Mouse (Mus musculus) embryonic facial prominence, embryonic 14.5 days (tissue): ENCODE measurements at regions not wholly inside any gene's neighbourhood (a gene's known extent, or its start where the extent isn't known, plus 50 kb on each side); places are given as distances from the start of the nearest gene placed in this dataset.

ENCODE experiments used
- ATAC-seq: fragments of 200-750 bp; cut with Nextera tagmentation; 2 replicates; pipeline ENCODE4 v1.8.0; 2017; ENCODE audit warnings: low read depth, moderate number of reproducible peaks, moderate TSS enrichment
- DNase-seq: peaks from one replicate; pipeline ENCODE4 v3.0.0-alpha.2; 2015; ENCODE audit warnings: low spot score
- H3K27ac ChIP-seq: fragments of 300-500 bp; sonication (generic); replicated peaks from 2 replicates; pipeline ENCODE4 v1.5.1; 2014; ENCODE audit warnings: low read depth, mild to moderate bottlenecking, low read length, moderate library complexity
- H3K27me3 ChIP-seq: fragments of 300-500 bp; sonication (generic); replicated peaks from 2 replicates; pipeline ENCODE4 v1.6.1; 2014; ENCODE audit warnings: low read length; ENCODE audit not compliant: control insufficient read depth, insufficient read depth
- H3K36me3 ChIP-seq: fragments of 300-500 bp; sonication (generic); 2 replicates; pipeline ENCODE4 v1.6.1; 2014; ENCODE audit warnings: low read length, mixed read lengths; ENCODE audit not compliant: control insufficient read depth, insufficient read depth
- H3K4me1 ChIP-seq: fragments of 300-500 bp; sonication (generic); 2 replicates; pipeline ENCODE4 v1.6.1; 2014; ENCODE audit warnings: antibody characterized with exemption, low read length; ENCODE audit not compliant: control insufficient read depth, insufficient read depth
- H3K4me2 ChIP-seq: fragments of 300-500 bp; sonication (generic); 2 replicates; pipeline ENCODE4 v1.6.1; 2014; ENCODE audit warnings: low read depth, mild to moderate bottlenecking, low read length, moderate library complexity, mixed read lengths
- H3K4me3 ChIP-seq: fragments of 300-500 bp; sonication (generic); 2 replicates; pipeline ENCODE4 v1.5.1; 2014; ENCODE audit warnings: low read depth, mild to moderate bottlenecking, low read length
- H3K9ac ChIP-seq: fragments of 300-500 bp; sonication (generic); 2 replicates; pipeline ENCODE4 v1.6.1; 2014; ENCODE audit warnings: low read depth, mild to moderate bottlenecking, low read length, moderate library complexity, mixed read lengths
- H3K9me3 ChIP-seq: fragments of 300-500 bp; sonication (generic); 2 replicates; pipeline ENCODE4 v1.6.1; 2016; ENCODE audit warnings: low read length; ENCODE audit not compliant: control insufficient read depth
- WGBS: fragments of 180-500 bp; shearing (Covaris S2); extraction: QIAGEN DNeasy Blood & Tissue Kit; methylation state at CpG from one replicate; pipeline ENCODE4 v1.1.7; 2014; 5-methylcytosine and 5-hydroxymethylcytosine counted together

DNA sequence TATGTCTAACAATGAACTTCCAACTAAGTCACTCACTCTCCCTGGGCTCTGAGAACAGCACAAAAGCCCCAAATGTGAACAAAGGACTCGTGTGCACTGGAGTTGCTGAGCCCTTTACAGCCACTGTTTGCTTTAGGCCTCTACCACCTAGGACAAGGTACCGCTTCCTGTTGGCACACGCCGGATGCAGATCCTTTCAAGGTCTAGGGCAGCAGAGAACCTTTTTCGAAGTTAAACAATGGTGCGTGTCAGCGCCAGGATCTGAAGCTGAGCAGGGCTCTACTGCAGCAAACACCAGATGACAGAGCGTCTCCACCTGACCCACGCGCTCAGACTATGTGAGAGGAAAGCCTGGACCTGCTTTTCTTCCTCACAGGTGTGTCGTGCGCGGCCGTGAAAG, 207.0 kb upstream of the Mkln1 start:
- WGBS, result 86% methylated on average over 14 of the region's 14 CpGs
- no peak overlapping the region for H3K27ac ChIP-seq
- H3K27me3 ChIP-seq, result no peaks in the 10 kb centered on the region
- ATAC-seq, result no peak
- H3K9ac ChIP-seq, result no peak overlapping the region
- no peaks in the 10 kb centered on the region for H3K4me1 ChIP-seq
- DNase-seq, result no peak
- no peak overlapping the region for H3K4me2 ChIP-seq
- H3K4me3 ChIP-seq, result no peak overlapping the region
- no peaks in the 10 kb centered on the region for H3K36me3 ChIP-seq
- no peaks in the 10 kb centered on the region for H3K9me3 ChIP-seq

DNA sequence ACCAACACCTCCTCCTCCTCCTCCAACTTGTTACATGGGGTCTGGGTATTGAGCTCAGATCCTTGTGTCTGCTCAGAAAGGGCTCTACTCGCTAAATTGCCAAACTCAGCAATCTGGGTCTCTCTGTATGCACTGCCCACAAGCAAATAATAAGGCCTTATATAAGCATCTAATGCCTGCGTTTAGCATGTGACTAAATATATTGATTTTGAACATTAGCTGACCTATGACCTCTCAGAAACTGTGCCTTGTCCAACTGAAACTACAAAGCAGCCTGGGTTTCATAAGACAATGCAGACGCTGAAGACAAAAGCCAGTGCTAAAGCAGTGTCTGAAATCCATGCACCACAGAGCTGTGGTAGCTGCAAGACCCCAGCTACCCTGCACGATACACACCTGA, 206.3 kb upstream of the Mkln1 start:
- 85% methylated on average over 4 of the region's 4 CpGs for WGBS
- Histone ChIP-seq H3K9ac (no peak overlapping the region), H3K36me3 (no peaks in the 10 kb centered on the region), H3K4me3 (no peak overlapping the region), H3K27ac (no peak overlapping the region), H3K9me3 (no peaks in the 10 kb centered on the region), H3K4me2 (no peak overlapping the region), H3K4me1 (no peaks in the 10 kb centered on the region), H3K27me3 (no peaks in the 10 kb centered on the region)
- DNase-seq (no peak), ATAC-seq (no peak)

DNA sequence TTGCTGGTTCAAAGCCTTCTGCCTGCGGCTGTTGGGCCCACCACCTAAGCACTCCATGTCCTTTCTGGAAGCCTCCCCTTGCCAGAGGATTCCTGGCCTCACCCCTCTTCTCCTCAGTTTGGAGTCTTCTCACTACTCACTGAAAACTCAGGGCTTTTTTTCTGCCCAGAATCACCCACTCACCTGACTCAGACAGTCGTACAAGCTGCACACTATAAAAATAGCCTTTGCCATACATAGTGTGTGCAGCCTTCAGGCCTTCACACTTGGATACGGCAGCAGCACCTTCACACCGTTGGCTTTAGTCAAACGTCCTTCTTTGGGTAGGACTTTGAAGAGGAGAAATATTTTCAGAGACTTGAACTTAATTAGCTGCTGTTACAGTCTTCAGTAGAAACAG, 205.3 kb upstream of the Mkln1 start:
- DNase-seq (no peak), ATAC-seq (no peak)
- H3K9me3 ChIP-seq, result no peaks in the 10 kb centered on the region
- no peak overlapping the region for H3K4me2 ChIP-seq
- H3K27ac ChIP-seq, result no peak overlapping the region
- no peak overlapping the region for H3K9ac ChIP-seq
- 80% methylated on average over 5 of the region's 5 CpGs for WGBS
- no peaks in the 10 kb centered on the region for H3K27me3 ChIP-seq
- H3K4me1 ChIP-seq, result no peaks in the 10 kb centered on the region
- H3K36me3 ChIP-seq, result no peaks in the 10 kb centered on the region
- no peak overlapping the region for H3K4me3 ChIP-seq

DNA sequence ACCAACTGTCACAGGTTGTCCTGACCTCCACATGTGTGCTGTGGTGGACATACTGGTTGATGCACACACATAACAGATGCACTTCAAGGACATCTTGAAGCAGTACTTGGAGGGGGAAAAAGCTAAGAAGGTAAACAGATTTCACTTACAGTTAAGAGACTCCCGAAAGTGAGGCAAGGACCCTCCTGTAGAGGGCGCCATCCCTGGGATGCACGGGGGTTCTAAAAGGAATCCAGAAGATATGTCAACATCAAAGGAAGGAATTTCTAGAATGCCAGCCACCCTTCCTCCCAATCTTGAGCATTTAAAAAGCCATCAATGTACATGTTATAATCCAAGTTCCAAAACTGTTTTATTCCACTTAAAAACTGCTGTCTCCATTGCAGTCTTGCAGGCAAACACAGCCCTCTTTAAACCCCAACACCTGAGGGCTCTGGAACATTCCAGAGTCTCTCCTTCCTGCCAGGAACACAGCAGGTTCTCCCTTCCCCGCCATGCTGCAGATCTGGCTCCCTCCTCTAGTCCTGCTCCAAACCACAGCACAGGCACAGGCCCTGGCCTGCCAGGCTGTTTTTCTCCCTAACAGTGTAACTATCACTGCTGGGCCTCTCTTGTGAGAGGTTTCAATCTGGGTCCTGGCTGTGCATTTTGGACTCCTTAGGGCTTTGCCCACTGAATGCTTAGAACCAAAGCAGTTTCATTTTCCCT, 200.8 kb upstream of the Mkln1 start:
- WGBS, result 45% methylated on average over 4 of the region's 4 CpGs
- H3K36me3 ChIP-seq, result no peaks in the 10 kb centered on the region
- H3K9ac ChIP-seq, result no peak overlapping the region
- no peak overlapping the region for H3K27ac ChIP-seq
- H3K4me3 ChIP-seq, result no peak overlapping the region
- H3K4me2 ChIP-seq, result no peak overlapping the region
- H3K9me3 ChIP-seq, result no peaks in the 10 kb centered on the region
- H3K27me3 ChIP-seq, result no peaks in the 10 kb centered on the region
- no peak for ATAC-seq
- H3K4me1 ChIP-seq, result no peaks in the 10 kb centered on the region
- no peak for DNase-seq

DNA sequence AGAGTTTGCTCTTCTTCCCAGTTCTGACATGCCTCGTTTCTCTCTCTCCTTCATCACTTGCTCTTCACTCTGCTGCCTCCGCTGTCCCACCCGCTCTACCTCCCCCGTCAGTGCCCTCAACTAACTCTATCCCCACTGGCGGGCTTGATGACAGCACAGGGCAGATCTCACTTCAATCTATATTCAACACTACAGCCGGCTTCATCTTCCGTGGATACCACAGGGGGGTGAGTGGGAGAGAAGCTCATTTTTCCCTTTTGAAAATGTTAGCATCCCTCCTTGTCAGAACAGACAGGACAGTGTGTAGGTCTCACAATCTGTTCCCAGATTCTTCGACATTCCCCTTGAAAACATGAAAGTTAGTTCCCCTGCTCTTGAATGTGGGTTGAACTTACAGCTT, 200.2 kb upstream of the Mkln1 start:
- Histone ChIP-seq H3K4me3 (no peak overlapping the region), H3K36me3 (no peaks in the 10 kb centered on the region), H3K4me1 (no peaks in the 10 kb centered on the region), H3K9ac (no peak overlapping the region), H3K4me2 (no peak overlapping the region), H3K27me3 (no peaks in the 10 kb centered on the region), H3K27ac (no peak overlapping the region), H3K9me3 (no peaks in the 10 kb centered on the region)
- ATAC-seq (no peak), DNase-seq (no peak)
- 75% methylated on average over 8 of the region's 8 CpGs for WGBS

DNA sequence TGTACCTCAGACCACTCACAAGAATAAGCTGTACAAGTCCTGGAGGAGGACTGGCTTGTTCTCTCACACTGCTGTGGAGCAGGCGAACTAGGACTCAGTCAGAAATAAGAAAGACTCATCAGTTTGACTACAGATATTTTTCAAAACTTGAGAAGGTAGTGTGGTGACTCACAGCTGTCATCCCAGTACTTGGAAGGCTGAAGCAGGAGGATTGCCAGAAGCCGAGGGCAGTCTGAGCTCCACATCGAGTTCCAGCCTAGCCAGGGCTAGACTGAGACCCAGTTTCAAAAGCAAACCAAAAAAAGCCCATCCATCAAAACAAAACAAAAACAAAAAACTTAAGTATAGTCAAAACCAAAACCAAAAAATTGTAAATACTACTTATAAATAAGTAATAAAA, 197.8 kb upstream of the Mkln1 start:
- ATAC-seq (no peak), DNase-seq (no peak)
- H3K9me3 ChIP-seq, result no peaks in the 10 kb centered on the region
- 76% methylated on average over 3 of the region's 3 CpGs for WGBS
- no peak overlapping the region for H3K4me3 ChIP-seq
- no peaks in the 10 kb centered on the region for H3K36me3 ChIP-seq
- no peak overlapping the region for H3K4me2 ChIP-seq
- H3K9ac ChIP-seq, result no peak overlapping the region
- H3K4me1 ChIP-seq, result no peaks in the 10 kb centered on the region
- H3K27me3 ChIP-seq, result no peaks in the 10 kb centered on the region
- H3K27ac ChIP-seq, result no peak overlapping the region

DNA sequence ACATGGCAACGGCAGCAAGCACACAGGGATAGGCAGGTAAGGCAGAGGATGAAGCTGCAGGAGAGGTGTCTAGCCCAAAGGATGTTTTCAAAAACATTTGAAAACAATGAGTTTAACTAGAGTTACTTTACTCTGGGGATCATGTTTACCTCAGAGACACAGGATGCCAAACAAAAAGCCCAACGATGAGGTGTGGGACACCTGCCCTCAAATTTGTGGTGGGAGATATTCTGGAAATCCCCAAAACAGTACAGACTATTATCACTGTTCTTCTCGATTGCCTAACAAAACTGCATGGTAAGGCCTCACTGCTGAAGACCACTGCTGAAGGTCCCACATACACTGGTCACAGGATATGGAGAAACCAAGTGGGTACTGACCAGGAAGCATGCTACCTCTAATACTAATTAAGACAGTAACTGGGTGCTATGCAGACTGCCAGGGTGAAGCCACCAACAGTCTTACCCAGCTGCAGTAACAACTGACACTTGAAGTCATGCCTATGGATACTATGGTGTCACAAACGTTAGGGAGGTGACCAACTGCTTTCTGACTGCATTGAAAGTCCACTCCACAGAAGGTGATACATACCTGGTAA, 197.1 kb upstream of the Mkln1 start:
- Histone ChIP-seq H3K4me3 (no peak overlapping the region), H3K4me2 (no peak overlapping the region), H3K27ac (no peak overlapping the region), H3K9ac (no peak overlapping the region), H3K4me1 (no peaks in the 10 kb centered on the region), H3K27me3 (no peaks in the 10 kb centered on the region), H3K36me3 (no peaks in the 10 kb centered on the region), H3K9me3 (no peaks in the 10 kb centered on the region)
- no peak for ATAC-seq
- DNase-seq, result no peak
- 84% methylated on average over 4 of the region's 4 CpGs for WGBS

DNA sequence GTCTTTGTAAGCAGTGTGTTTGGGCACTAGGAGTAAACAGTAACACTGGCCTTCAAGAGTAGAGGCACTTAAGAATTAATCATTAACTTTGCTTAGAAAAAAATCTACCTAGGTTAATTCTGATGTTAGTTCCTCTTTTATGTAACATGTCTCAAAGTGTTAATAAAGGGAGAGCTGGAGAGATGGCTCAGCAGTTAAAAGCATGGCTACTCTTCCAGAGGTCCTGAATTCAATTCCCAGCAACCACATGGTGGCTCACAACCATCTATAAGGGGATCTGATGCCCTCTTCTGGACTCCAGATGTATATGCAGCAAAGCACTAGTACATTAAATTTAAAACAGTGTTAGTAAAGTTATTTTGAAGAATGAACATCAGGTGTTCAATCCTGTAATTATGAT, 195.9 kb upstream of the Mkln1 start:
- Histone ChIP-seq H3K36me3 (no peaks in the 10 kb centered on the region), H3K4me3 (no peak overlapping the region), H3K4me2 (no peak overlapping the region), H3K27ac (no peak overlapping the region), H3K27me3 (no peaks in the 10 kb centered on the region), H3K9me3 (no peaks in the 10 kb centered on the region), H3K4me1 (no peaks in the 10 kb centered on the region), H3K9ac (no peak overlapping the region)
- DNase-seq (no peak), ATAC-seq (no peak)

DNA sequence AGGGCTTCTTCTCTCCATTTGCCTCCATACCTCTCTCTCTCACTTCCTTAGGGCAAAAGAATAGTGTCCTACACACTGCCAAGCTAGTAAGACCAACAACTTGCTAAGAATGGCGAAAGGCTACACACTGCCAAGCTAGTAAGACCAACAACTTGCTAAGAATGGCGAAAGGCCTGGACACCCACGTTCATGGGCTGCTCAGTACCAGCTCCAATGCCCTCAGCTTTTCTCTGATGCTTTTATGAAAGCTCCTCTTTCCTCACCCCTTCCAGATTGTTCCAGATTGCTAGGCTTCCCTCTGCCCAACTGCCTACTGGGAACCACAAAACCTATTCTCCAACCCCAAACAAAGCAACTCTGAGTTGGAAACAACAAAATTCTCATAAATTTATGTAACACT, 194.1 kb upstream of the Mkln1 start:
- Histone ChIP-seq H3K4me1 (no peaks in the 10 kb centered on the region), H3K4me2 (no peak overlapping the region), H3K27ac (no peak overlapping the region), H3K9ac (no peak overlapping the region), H3K9me3 (no peaks in the 10 kb centered on the region), H3K4me3 (no peak overlapping the region), H3K27me3 (no peaks in the 10 kb centered on the region), H3K36me3 (no peaks in the 10 kb centered on the region)
- WGBS, result 97% methylated on average over 3 of the region's 3 CpGs
- no peak for ATAC-seq
- no peak for DNase-seq
